Mouse (Mus musculus) cerebellum, adult 2 months (tissue): ENCODE measurements around the gene Qrich2. TPM values are rescaled to one million over a fixed set of nuclear protein-coding genes. Genes with fewer than 3 reads are reported as not detected.
A peak's percentile ranks its signal among the peaks of the same experiment; 100 is the strongest.

Experiments used
- DNase-seq, 2 experiments: peaks; one replicate each; pipeline ENCODE4 v3.0.0; 2021
- H3K27ac ChIP-seq: fragments of 200-500 bp; 2 replicates; pipeline ENCODE4 v1.5.1; 2012; ENCODE audit warnings: low read length, control low read depth, inconsistent platforms; ENCODE audit not compliant: insufficient read depth
- H3K27me3 ChIP-seq: fragments of 200-500 bp; 2 replicates; pipeline ENCODE4 v1.6.1; 2012; ENCODE audit warnings: inconsistent platforms, mild to moderate bottlenecking, low read length, moderate library complexity; ENCODE audit not compliant: control insufficient read depth, insufficient read depth
- H3K4me1 ChIP-seq: fragments of 200-500 bp; 2 replicates; pipeline ENCODE4 v1.6.1; 2011; ENCODE audit warnings: low read length; ENCODE audit not compliant: control insufficient read depth, insufficient read depth
- H3K4me3 ChIP-seq: fragments of 200-500 bp; replicated peaks from 2 replicates; pipeline ENCODE3; 2011; ENCODE audit warnings: mild to moderate bottlenecking, low read depth, low read length, control low read depth; ENCODE audit not compliant: insufficient read depth
- CTCF ChIP-seq: fragments of 200-500 bp; IDR thresholded peaks from 2 replicates; pipeline ENCODE4 v1.5.1; 2011; ENCODE audit warnings: low read depth, mild to moderate bottlenecking, control low read depth, low read length, moderate library complexity, borderline replicate concordance; ENCODE audit not compliant: insufficient read depth
- POLR2A ChIP-seq: fragments of 200-500 bp; IDR thresholded peaks from 2 replicates; pipeline ENCODE4 v1.6.1; 2011; ENCODE audit warnings: low read length, control low read depth, borderline replicate concordance; ENCODE audit not compliant: insufficient read depth
- WGBS: fragments of 180-500 bp; shearing (Covaris S2); methylation state at CpG from one replicate; pipeline ENCODE4 v1.1.7; 2018; 5-methylcytosine and 5-hydroxymethylcytosine counted together
- polyA plus RNA-seq: library from polyadenylated mRNA; depleted of rRNA; stranded (reverse); fragments of >200 nt; gene quantifications from 2 replicates; pipeline ENCODE4 v1.2.3, GENCODE M21; 2012

The Qrich2 gene
- polyA plus RNA-seq, 1 experiment = 0.05 TPM

DNA sequence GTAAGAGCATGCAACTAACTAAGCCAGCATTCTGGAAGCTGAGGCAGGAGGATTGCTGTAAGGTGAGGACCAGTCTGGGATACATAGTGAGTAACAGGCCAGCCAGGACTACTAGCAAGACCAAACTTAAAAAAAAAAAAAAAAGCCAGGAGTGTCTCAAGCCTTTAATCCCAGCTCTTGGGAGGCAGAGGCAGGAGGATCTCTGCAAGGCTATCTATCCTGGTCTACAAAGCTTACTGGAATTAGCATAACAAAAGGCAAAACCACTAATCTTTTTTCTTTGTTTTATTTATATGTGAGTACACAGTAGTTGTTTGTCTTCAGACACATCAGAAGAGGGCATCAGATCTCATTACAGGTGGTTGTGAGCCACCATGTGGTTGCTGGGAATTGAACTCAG, 22.2 kb upstream of the Qrich2 start:
- DNase-seq = no peak

DNA sequence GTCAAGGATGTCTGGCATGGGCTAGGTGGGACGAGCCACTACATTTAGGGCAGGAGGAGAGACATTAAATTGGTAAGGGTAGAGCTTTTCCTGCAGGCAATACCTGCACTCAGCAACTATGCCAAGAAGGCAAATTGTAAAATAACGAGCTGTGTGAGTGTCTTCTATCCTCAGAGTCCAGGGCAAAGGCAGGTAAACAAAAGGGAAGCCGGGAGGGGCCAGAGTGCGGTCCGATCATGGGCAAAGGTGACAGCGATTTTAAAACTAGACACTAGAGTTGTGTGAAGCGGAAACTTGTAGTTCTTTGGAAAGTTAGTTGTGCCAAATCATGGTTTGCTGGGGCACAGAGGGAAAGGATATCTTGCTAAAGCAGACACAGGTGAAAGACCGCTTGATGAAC, 18.2 kb upstream of the Qrich2 start:
- 95% methylated on average over 8 of the region's 8 CpGs for WGBS
- peaks cover 18% of the 10 kb centered on the region for H3K4me1 ChIP-seq
- H3K27me3 ChIP-seq = no peaks in the 10 kb centered on the region
- H3K27ac ChIP-seq = no peak overlapping the region
- no peak for DNase-seq
- TF ChIP-seq POLR2A (no peak), CTCF (no peak)
- no peak overlapping the region for H3K4me3 ChIP-seq

More for the DNA sequence above, 22.2 kb upstream of the Qrich2 start:
- TF ChIP-seq POLR2A (no peak), CTCF (no peak)
- H3K27ac ChIP-seq = no peak overlapping the region
- no peaks in the 10 kb centered on the region for H3K27me3 ChIP-seq
- no peak overlapping the region for H3K4me3 ChIP-seq
- H3K4me1 ChIP-seq = no peaks in the 10 kb centered on the region

DNA sequence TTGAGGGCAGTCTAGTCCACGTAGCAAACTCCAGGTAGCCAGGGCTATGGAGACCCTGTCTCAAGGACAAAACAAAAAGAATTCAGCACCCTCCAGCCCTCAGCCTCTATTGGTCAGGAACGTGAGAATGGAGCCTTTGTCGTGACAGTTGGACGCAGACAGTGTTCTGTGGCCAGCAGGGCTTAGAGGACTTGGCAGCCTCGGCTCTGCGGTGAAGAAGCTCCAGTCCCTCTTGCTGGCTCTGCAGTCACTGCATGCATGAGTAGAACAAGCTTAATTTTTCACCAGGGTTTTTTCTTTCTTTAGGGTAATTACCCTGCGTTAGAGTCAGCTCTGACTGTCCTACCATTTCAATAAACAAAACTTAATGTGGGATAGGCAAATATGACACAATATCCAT, 15.7 kb upstream of the Qrich2 start:
- Histone ChIP-seq H3K27ac (no peak overlapping the region), H3K4me3 (no peak overlapping the region), H3K27me3 (no peaks in the 10 kb centered on the region), H3K4me1 (peaks cover 18% of the 10 kb centered on the region)
- TF ChIP-seq POLR2A (no peak), CTCF (no peak)
- WGBS = 12% methylated on average over 7 of the region's 7 CpGs
- peak; percentile 41 to 64 for DNase-seq

DNA sequence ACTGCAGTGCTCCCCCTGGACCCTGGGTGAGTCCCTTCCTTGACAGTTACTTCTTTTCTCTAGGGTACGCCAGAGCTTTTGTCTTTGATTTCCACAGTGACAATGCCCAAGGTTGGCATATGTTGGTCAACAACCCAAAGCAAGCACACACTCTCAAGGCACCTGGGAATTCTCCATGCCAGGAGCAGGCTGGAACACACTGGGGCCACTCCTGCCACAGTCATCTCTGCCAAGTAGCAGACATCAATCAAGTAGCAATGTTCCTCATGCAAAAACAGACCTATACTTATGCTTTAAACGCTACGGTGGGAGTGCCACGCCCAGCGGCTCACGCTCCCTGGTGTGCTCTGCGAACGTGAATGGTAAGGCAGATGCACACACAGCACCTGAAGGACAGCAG, 14.9 kb upstream of the Qrich2 start:
- WGBS = 29% methylated on average over 8 of the region's 8 CpGs
- no peaks in the 10 kb centered on the region for H3K27me3 ChIP-seq
- peak overlapping the region; percentile 29; the same call in 1 of the 2 replicates for H3K27ac ChIP-seq

DNA sequence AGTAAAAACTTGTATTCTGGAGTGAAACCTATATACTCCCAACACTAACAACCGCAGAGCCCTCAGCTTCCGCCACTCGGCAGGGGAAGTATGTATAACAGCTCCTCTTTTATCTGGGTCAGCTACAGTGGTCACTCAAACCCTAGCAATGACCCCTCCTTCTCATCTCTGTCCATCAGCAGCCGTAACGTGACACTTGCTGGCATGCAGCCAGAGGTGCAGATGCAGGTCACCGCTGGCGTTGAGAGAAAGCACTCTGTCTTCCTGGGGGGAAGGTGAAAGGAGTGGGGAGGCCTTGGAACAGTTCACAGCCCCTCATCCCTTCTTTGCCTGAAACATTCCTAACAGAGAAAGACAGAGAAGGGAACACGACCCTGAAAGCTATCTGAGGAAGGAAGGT, 13.8 kb upstream of the Qrich2 start:
- TF ChIP-seq CTCF (no peak), POLR2A (no peak)
- WGBS = 62% methylated on average over 8 of the region's 8 CpGs

More for the DNA sequence above, 14.9 kb upstream of the Qrich2 start:
- Histone ChIP-seq H3K4me3 (no peak overlapping the region), H3K4me1 (peaks cover 18% of the 10 kb centered on the region)
- TF ChIP-seq CTCF (no peak), POLR2A (no peak)
- peak in 1 of 2 experiments; percentile 43 for DNase-seq

DNA sequence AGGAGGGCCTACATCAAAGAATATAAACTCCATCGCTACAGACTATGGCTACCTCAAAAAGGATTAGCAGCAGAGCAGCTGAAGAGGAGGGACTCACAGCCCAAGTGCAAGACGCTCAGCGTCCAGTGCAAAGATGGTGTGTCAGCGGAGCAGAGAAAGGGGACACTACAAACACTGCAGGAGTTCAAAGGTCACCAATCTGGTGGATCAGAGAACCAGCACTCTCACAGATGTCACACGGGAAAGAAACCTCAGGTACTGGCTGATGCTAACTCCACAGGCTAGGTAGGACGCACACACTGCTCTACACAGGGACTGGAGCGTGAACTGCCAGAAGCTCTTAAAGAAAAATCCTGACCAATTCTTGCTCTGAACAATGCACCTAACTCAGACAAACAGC, 12.9 kb upstream of the Qrich2 start:
- H3K27ac ChIP-seq = no peak overlapping the region
- no peaks in the 10 kb centered on the region for H3K27me3 ChIP-seq
- no peak overlapping the region for H3K4me3 ChIP-seq
- DNase-seq = no peak
- no peak for TF ChIP-seq CTCF
- peaks cover 18% of the 10 kb centered on the region for H3K4me1 ChIP-seq
- 88% methylated on average over 7 of the region's 7 CpGs for WGBS

More for the DNA sequence above, 13.8 kb upstream of the Qrich2 start:
- H3K4me1 ChIP-seq = peaks cover 18% of the 10 kb centered on the region
- no peaks in the 10 kb centered on the region for H3K27me3 ChIP-seq
- H3K27ac ChIP-seq = no peak overlapping the region
- no peak for DNase-seq
- no peak overlapping the region for H3K4me3 ChIP-seq

DNA sequence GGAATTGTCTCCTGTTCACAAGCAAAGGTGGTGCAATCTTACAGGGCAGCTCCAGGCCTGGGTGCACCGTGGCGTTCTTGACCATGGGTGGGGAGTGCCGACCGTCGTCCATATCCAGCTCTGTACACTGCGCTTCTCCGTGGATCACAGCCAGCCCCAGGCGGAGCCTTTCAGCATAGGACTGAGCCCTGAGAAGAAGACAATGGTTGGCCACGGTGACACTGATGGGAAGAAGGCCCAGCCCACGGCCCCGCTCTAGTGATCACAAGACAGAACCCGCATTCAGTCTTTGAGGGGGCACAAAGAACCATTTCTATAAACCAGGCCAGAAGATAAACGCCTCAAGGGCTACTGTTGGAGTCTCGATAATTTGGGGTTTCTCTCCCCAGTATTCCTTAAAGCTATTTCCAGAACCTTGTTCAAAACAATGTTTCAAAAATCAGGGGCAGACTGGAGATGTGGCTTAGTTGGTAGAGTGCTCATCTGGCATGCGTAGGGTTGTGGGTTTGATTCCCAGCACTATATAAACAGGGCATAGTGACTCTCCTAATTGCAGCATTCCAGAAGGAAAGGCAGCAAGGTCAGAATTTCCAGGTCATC, 11.2 kb upstream of the Qrich2 start:
- TF ChIP-seq CTCF = no peak
- TF ChIP-seq POLR2A = no peak
- Histone ChIP-seq H3K27ac (no peak overlapping the region), H3K4me1 (peaks cover 14% of the 10 kb centered on the region), H3K4me3 (no peak overlapping the region), H3K27me3 (no peaks in the 10 kb centered on the region)
- no peak for DNase-seq
- 59% methylated on average over 15 of the region's 15 CpGs for WGBS

DNA sequence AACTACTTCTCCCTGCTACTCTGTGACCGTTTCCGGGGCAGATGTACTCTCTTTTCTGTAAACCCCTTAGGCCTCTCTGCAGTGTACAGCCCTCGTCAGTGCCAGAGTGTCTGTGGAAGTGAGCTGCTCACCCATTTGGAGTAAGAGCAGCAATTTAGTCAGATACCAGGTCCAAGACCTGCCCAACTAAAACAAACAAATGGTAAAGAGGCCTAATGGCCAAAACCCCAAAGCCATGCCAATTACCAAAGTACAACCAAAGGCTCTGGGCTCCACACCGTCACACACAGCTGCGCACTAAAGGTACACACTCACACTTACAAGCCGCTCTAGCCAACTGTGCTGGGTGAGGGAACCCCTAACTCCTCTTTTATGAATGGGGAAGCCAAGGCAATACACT, 10.7 kb upstream of the Qrich2 start:
- 87% methylated on average over 6 of the region's 6 CpGs for WGBS
- Histone ChIP-seq H3K4me3 (no peak overlapping the region), H3K27me3 (no peaks in the 10 kb centered on the region), H3K4me1 (peaks cover 12% of the 10 kb centered on the region), H3K27ac (no peak overlapping the region)
- TF ChIP-seq POLR2A (no peak), CTCF (no peak)
- no peak for DNase-seq
